Mouse (Mus musculus): ENCODE measurements at regions not wholly inside any gene's neighbourhood (a gene's known extent, or its start where the extent isn't known, plus 50 kb on each side); places are given as distances from the start of the nearest gene placed in this dataset.

DNA sequence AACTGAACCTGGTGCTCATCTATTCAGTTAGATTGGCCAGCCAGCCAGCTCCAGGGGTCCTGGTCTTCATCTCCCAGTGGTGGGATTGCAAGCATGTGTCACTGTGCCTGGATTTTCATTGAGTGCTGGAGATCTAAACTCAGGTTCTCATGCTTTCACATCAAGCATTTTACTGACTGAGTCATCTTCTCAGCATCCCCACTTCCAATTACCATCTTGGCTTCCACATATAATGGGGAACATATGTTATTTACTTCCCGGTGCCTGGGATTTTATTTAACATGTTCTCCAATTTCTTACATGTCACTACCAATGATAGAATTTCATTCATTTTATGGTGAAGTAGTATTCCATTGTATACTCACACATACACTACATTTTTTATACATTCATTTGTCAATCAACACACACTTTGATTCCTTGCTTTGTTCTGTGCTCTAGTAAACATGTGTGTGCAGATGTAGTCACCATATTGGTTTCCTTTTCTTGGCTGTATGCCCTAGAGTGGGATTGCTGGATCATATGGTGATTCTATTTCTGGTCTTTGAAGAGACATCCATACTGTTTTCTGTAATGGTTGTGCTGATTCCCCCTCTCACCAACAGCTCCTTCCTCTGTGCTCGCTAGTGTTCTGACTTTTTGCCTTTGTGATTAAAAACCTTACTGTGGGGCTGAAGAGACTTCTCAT lies 986.0 kb downstream of the Synb start:
- ATAC-seq (replicated peaks; ENCODE audit: low FRiP score), result no peak

GRCm38 (mm10) chr14:68305166-68305565 lies 988.9 kb downstream of the Synb start:
- Histone ChIP-seq H3K9ac (ENCODE audit: low read length) (no peak overlapping the region), H3K4me2 (ENCODE audit: low read depth, low read length, severe bottlenecking) (no peak overlapping the region), H3K4me1 (replicated peaks; ENCODE audit: control insufficient read depth, insufficient read depth, low read length) (no peaks in the 10 kb centered on the region), H3K27me3 (ENCODE audit: control insufficient read depth, insufficient read depth, low read length) (no peaks in the 10 kb centered on the region), H3K9me3 (ENCODE audit: control insufficient read depth, low read length) (no peaks in the 10 kb centered on the region), H3K36me3 (ENCODE audit: control insufficient read depth, insufficient read depth, low read length) (no peaks in the 10 kb centered on the region), H3K27ac (ENCODE audit: low read depth, low read length) (no peak overlapping the region), H3K4me3 (ENCODE audit: low read depth, low read length) (no peak overlapping the region)
- DNase-seq (ENCODE audit: low spot score) (no peak), ATAC-seq (replicated peaks; ENCODE audit: low FRiP score) (no peak)
- 91% methylated on average over 8 of the region's 8 CpGs for WGBS

More for the DNA sequence above, 986.0 kb downstream of the Synb start:
- no peak overlapping the region for H3K4me2 ChIP-seq (ENCODE audit: low read depth, low read length, severe bottlenecking)
- H3K9ac ChIP-seq (ENCODE audit: low read length), result no peak overlapping the region
- H3K4me1 ChIP-seq (replicated peaks; ENCODE audit: control insufficient read depth, insufficient read depth, low read length), result no peaks in the 10 kb centered on the region
- no peaks in the 10 kb centered on the region for H3K9me3 ChIP-seq (ENCODE audit: control insufficient read depth, low read length)
- H3K4me3 ChIP-seq (ENCODE audit: low read depth, low read length), result no peak overlapping the region
- H3K27me3 ChIP-seq (ENCODE audit: control insufficient read depth, insufficient read depth, low read length), result no peaks in the 10 kb centered on the region
- H3K36me3 ChIP-seq (ENCODE audit: control insufficient read depth, insufficient read depth, low read length), result no peaks in the 10 kb centered on the region
- DNase-seq (ENCODE audit: low spot score), result no peak
- 85% methylated on average over 2 of the region's 2 CpGs for WGBS
- no peak overlapping the region for H3K27ac ChIP-seq (ENCODE audit: low read depth, low read length)

GRCm38 (mm10) chr14:68301710-68302109 lies 992.4 kb downstream of the Synb start:
- H3K4me3 ChIP-seq (ENCODE audit: low read depth, low read length), result no peak overlapping the region
- no peaks in the 10 kb centered on the region for H3K36me3 ChIP-seq (ENCODE audit: control insufficient read depth, insufficient read depth, low read length)
- 81% methylated on average over 4 of the region's 4 CpGs for WGBS
- H3K4me1 ChIP-seq (replicated peaks; ENCODE audit: control insufficient read depth, insufficient read depth, low read length), result no peaks in the 10 kb centered on the region
- no peaks in the 10 kb centered on the region for H3K9me3 ChIP-seq (ENCODE audit: control insufficient read depth, low read length)
- H3K27me3 ChIP-seq (ENCODE audit: control insufficient read depth, insufficient read depth, low read length), result no peaks in the 10 kb centered on the region
- ATAC-seq (replicated peaks; ENCODE audit: low FRiP score) (no peak), DNase-seq (ENCODE audit: low spot score) (no peak)
- no peak overlapping the region for H3K9ac ChIP-seq (ENCODE audit: low read length)
- no peak overlapping the region for H3K4me2 ChIP-seq (ENCODE audit: low read depth, low read length, severe bottlenecking)
- H3K27ac ChIP-seq (ENCODE audit: low read depth, low read length), result no peak overlapping the region

GRCm38 (mm10) chr14:68285546-68285945 lies 1008.6 kb downstream of the Synb start:
- DNase-seq (ENCODE audit: low spot score), result no peak
- WGBS, result 76% methylated on average over 3 of the region's 3 CpGs

DNA sequence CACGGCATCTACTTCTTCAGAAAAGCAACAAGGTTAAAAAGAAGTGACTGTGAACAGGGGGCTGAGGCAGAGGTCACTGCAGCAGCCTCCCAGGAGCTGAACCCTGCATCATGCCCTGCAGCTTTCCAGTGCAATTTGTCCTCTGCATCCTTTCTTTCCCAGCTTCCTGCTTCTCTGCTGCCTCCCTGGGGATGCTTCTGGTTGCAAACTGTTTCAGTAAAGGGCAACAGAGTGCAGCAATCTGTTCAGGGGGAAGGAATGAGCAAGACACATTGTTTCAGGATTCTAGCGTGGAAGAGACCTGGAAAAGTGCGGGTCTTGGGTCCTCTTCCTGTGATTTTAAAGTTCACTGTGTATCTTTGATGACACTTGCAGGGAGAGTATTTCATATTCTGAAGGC lies 1032.7 kb downstream of the Synb start:
- Histone ChIP-seq H3K4me1 (replicated peaks; ENCODE audit: control insufficient read depth, insufficient read depth, low read length) (no peaks in the 10 kb centered on the region), H3K27me3 (ENCODE audit: control insufficient read depth, insufficient read depth, low read length) (no peaks in the 10 kb centered on the region), H3K4me2 (ENCODE audit: low read depth, low read length, severe bottlenecking) (no peak overlapping the region), H3K4me3 (ENCODE audit: low read depth, low read length) (no peak overlapping the region), H3K9ac (ENCODE audit: low read length) (no peak overlapping the region), H3K36me3 (ENCODE audit: control insufficient read depth, insufficient read depth, low read length) (no peaks in the 10 kb centered on the region), H3K9me3 (ENCODE audit: control insufficient read depth, low read length) (no peaks in the 10 kb centered on the region), H3K27ac (ENCODE audit: low read depth, low read length) (no peak overlapping the region)
- whole genome bisulfite sequencing, result 67% methylated on average over 3 of the region's 3 CpGs
- ATAC-seq (replicated peaks; ENCODE audit: low FRiP score) (no peak), DNase-seq (ENCODE audit: low spot score) (no peak)

More at GRCm38 (mm10) chr14:68285546-68285945, 1008.6 kb downstream of the Synb start:
- H3K27ac ChIP-seq (ENCODE audit: low read depth, low read length), result no peak overlapping the region
- H3K36me3 ChIP-seq (ENCODE audit: control insufficient read depth, insufficient read depth, low read length), result no peaks in the 10 kb centered on the region
- H3K4me1 ChIP-seq (replicated peaks; ENCODE audit: control insufficient read depth, insufficient read depth, low read length), result no peaks in the 10 kb centered on the region
- H3K4me2 ChIP-seq (ENCODE audit: low read depth, low read length, severe bottlenecking), result no peak overlapping the region
- H3K9me3 ChIP-seq (ENCODE audit: control insufficient read depth, low read length), result no peaks in the 10 kb centered on the region
- no peak overlapping the region for H3K9ac ChIP-seq (ENCODE audit: low read length)
- H3K4me3 ChIP-seq (ENCODE audit: low read depth, low read length), result no peak overlapping the region
- H3K27me3 ChIP-seq (ENCODE audit: control insufficient read depth, insufficient read depth, low read length), result no peaks in the 10 kb centered on the region
- no peak for ATAC-seq (replicated peaks; ENCODE audit: low FRiP score)

DNA sequence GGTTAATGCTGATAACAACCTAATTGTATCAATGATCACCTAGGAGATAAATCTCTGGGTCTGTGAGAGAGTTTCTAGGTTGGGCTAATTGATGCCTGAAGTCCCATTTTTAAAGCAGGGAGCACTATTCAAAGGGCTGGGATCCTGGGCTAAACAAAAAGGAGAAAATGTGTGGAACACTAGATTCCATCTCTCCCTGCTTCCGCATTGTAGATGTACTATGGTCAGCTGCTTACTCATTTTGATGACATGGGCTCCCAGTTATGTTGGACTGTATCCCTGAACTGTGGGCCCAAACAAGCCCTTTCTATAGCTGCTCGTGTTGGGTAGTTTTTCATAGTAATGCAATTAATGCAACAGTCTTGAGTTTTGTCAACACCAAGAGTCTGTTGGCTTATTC lies 1047.1 kb downstream of the Synb start:
- WGBS, result 83% methylated on average over 2 of the region's 2 CpGs
- no peak for DNase-seq (ENCODE audit: low spot score)
- H3K27me3 ChIP-seq (ENCODE audit: control insufficient read depth, insufficient read depth, low read length), result no peaks in the 10 kb centered on the region

GRCm38 (mm10) chr14:68240146-68240545 lies 1054.0 kb downstream of the Synb start:
- DNase-seq (ENCODE audit: low spot score) (no peak), ATAC-seq (replicated peaks; ENCODE audit: low FRiP score) (no peak)
- Histone ChIP-seq H3K36me3 (ENCODE audit: control insufficient read depth, insufficient read depth, low read length) (no peaks in the 10 kb centered on the region), H3K9me3 (ENCODE audit: control insufficient read depth, low read length) (no peaks in the 10 kb centered on the region), H3K4me1 (replicated peaks; ENCODE audit: control insufficient read depth, insufficient read depth, low read length) (no peaks in the 10 kb centered on the region), H3K27ac (ENCODE audit: low read depth, low read length) (no peak overlapping the region), H3K27me3 (ENCODE audit: control insufficient read depth, insufficient read depth, low read length) (no peaks in the 10 kb centered on the region), H3K9ac (ENCODE audit: low read length) (no peak overlapping the region), H3K4me3 (ENCODE audit: low read depth, low read length) (no peak overlapping the region), H3K4me2 (ENCODE audit: low read depth, low read length, severe bottlenecking) (no peak overlapping the region)
- WGBS, result 79% methylated on average over 7 of the region's 7 CpGs

More for the DNA sequence above, 1047.1 kb downstream of the Synb start:
- Histone ChIP-seq H3K27ac (ENCODE audit: low read depth, low read length) (no peak overlapping the region), H3K4me3 (ENCODE audit: low read depth, low read length) (no peak overlapping the region), H3K9ac (ENCODE audit: low read length) (no peak overlapping the region), H3K4me1 (replicated peaks; ENCODE audit: control insufficient read depth, insufficient read depth, low read length) (no peaks in the 10 kb centered on the region), H3K9me3 (ENCODE audit: control insufficient read depth, low read length) (no peaks in the 10 kb centered on the region), H3K36me3 (ENCODE audit: control insufficient read depth, insufficient read depth, low read length) (no peaks in the 10 kb centered on the region), H3K4me2 (ENCODE audit: low read depth, low read length, severe bottlenecking) (no peak overlapping the region)
- no peak for ATAC-seq (replicated peaks; ENCODE audit: low FRiP score)

DNA sequence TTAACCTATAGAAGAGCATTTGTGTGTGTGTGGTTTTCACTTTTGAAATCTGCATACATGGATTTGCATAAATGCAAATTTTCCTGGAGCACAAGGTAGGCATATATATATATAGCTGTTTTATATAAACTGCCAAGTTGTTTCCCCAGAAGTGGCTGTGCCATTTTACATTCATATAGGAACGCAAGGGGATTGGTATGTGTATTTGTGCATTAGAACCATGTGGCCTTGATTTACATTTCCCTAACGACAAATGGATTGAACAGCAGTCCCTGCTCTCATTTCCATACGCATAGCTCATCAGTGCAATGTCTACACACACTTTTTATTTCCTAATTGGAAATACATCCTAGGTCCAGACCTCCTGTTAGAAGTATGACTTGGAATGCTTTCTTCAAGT lies 1069.9 kb downstream of the Synb start:
- Histone ChIP-seq H3K4me2 (ENCODE audit: low read depth, low read length, severe bottlenecking) (no peak overlapping the region), H3K4me1 (replicated peaks; ENCODE audit: control insufficient read depth, insufficient read depth, low read length) (no peaks in the 10 kb centered on the region), H3K9me3 (ENCODE audit: control insufficient read depth, low read length) (no peaks in the 10 kb centered on the region), H3K27ac (ENCODE audit: low read depth, low read length) (no peak overlapping the region), H3K27me3 (ENCODE audit: control insufficient read depth, insufficient read depth, low read length) (no peaks in the 10 kb centered on the region), H3K4me3 (ENCODE audit: low read depth, low read length) (no peak overlapping the region), H3K36me3 (ENCODE audit: control insufficient read depth, insufficient read depth, low read length) (no peaks in the 10 kb centered on the region), H3K9ac (ENCODE audit: low read length) (no peak overlapping the region)
- 81% methylated on average over 3 of the region's 3 CpGs for WGBS
- DNase-seq (ENCODE audit: low spot score) (no peak), ATAC-seq (replicated peaks; ENCODE audit: low FRiP score) (no peak)

DNA sequence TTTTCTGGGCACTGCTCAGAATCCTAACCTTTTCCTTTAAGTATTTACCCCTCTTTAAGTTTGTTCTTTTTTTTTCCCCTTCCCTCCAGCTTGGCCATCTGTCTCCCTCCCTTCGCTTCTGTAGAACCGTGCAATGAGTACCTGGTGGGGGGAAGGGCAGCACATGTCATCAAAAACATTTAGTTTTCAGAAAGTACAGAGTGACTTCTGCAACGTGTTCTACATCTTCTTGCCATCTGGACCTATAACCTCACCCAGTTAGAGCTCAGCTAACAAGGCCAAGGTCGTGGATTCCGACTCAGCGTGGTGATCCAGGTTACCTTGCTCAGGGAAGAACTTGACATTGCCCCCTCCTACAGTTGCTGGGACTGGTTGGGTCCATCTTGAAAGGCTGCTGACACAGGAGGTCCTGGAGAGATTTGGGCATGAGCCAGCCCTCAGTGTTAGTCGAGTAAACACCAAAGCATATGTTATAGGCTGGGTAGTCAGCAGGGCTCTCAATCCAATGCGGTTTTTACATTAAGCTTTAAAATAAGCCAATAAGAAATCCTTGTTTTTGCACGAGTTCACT lies 1075.0 kb downstream of the Synb start:
- Histone ChIP-seq H3K4me3 (ENCODE audit: low read depth, low read length) (no peak overlapping the region), H3K4me2 (ENCODE audit: low read depth, low read length, severe bottlenecking) (no peak overlapping the region), H3K36me3 (ENCODE audit: control insufficient read depth, insufficient read depth, low read length) (no peaks in the 10 kb centered on the region), H3K27me3 (ENCODE audit: control insufficient read depth, insufficient read depth, low read length) (no peaks in the 10 kb centered on the region), H3K9me3 (ENCODE audit: control insufficient read depth, low read length) (no peaks in the 10 kb centered on the region), H3K4me1 (replicated peaks; ENCODE audit: control insufficient read depth, insufficient read depth, low read length) (no peaks in the 10 kb centered on the region), H3K27ac (ENCODE audit: low read depth, low read length) (no peak overlapping the region), H3K9ac (ENCODE audit: low read length) (no peak overlapping the region)
- ATAC-seq (replicated peaks; ENCODE audit: low FRiP score) (no peak), DNase-seq (ENCODE audit: low spot score) (no peak)
- WGBS, result 78% methylated on average over 9 of the region's 9 CpGs

Measured in forebrain, embryonic 11.5 days (tissue).